Mouse (Mus musculus) olfactory bulb, adult 2 months (tissue): ENCODE data around the gene Cdon.

ENCODE experiments used
- CTCF ChIP-seq: fragments of 200-500 bp; IDR thresholded peaks from 2 replicates; pipeline ENCODE4 v1.5.1; 2012; ENCODE audit warnings: low read depth, mild to moderate bottlenecking, low read length, moderate library complexity; ENCODE audit not compliant: insufficient read depth
- POLR2A ChIP-seq: fragments of 200-500 bp; IDR thresholded peaks from 2 replicates; pipeline ENCODE4 v1.6.1; 2012; ENCODE audit warnings: mild to moderate bottlenecking, low read depth, low read length, moderate library complexity; ENCODE audit not compliant: insufficient read depth

- TF ChIP-seq CTCF, result no peak
- TF ChIP-seq POLR2A, result no peak
Measured at GRCm38 (mm10) chr9:35403490-35403889, 17.4 kb upstream of the Cdon start.
